Mouse (Mus musculus) liver, embryonic 16.5 days (tissue): ENCODE data around the gene Hsd11b1. TPM values are rescaled to one million over a fixed set of nuclear protein-coding genes. Genes with fewer than 3 reads are reported as not detected.

Source experiments
- ATAC-seq: fragments of 200-750 bp; cut with Nextera tagmentation; 2 replicates; pipeline ENCODE4 v1.8.0; 2017; ENCODE audit warnings: low read depth, mild to moderate bottlenecking, moderate number of reproducible peaks, moderate library complexity
- H3K27ac ChIP-seq: fragments of 300-500 bp; sonication (generic); 2 replicates; pipeline ENCODE4 v1.5.1; 2014; ENCODE audit warnings: mild to moderate bottlenecking, low read length
- H3K27me3 ChIP-seq: fragments of 300-500 bp; sonication (generic); 2 replicates; pipeline ENCODE4 v1.6.1; 2014; ENCODE audit warnings: low read depth, low read length, mixed read lengths; ENCODE audit not compliant: control insufficient read depth, insufficient read depth
- H3K36me3 ChIP-seq: fragments of 300-500 bp; sonication (generic); 2 replicates; pipeline ENCODE4 v1.6.1; 2014; ENCODE audit warnings: mild to moderate bottlenecking; ENCODE audit not compliant: control insufficient read depth, insufficient read depth
- H3K4me1 ChIP-seq: fragments of 300-500 bp; sonication (generic); 2 replicates; pipeline ENCODE4 v1.6.1; 2014; ENCODE audit warnings: low read depth, low read length, mixed read lengths; ENCODE audit not compliant: control insufficient read depth
- H3K4me2 ChIP-seq: fragments of 300-500 bp; sonication (generic); 2 replicates; pipeline ENCODE4 v1.6.1; 2014; ENCODE audit warnings: low read depth, low read length, mixed read lengths
- H3K4me3 ChIP-seq: fragments of 300-500 bp; sonication (generic); 2 replicates; pipeline ENCODE4 v1.5.1; 2014; ENCODE audit warnings: low read depth, mild to moderate bottlenecking, low read length
- H3K9ac ChIP-seq: fragments of 300-500 bp; sonication (generic); 2 replicates; pipeline ENCODE4 v1.6.1; 2014; ENCODE audit warnings: low read depth, low read length
- H3K9me3 ChIP-seq: fragments of 300-500 bp; sonication (generic); replicated peaks from 2 replicates; pipeline ENCODE4 v1.6.1; 2016; ENCODE audit warnings: low read length; ENCODE audit not compliant: control insufficient read depth
- WGBS: fragments of 180-500 bp; shearing (Covaris S2); extraction: QIAGEN DNeasy Blood & Tissue Kit; methylation state at CpG from one replicate; pipeline ENCODE4 v1.1.7; 2014; ENCODE audit not compliant: insufficient replicate concordance; 5-methylcytosine and 5-hydroxymethylcytosine counted together
- polyA plus RNA-seq: library from polyadenylated mRNA; unstranded; fragments of >200 nt; fragmentation: Nextera tagmentation; extraction: Ambion mirVana; gene quantifications from 2 replicates; pipeline ENCODE4 v1.2.1, GENCODE M21; 2015

The Hsd11b1 gene
- polyA plus RNA-seq, 1 experiment from 2014 or later: 40.3 TPM

DNA sequence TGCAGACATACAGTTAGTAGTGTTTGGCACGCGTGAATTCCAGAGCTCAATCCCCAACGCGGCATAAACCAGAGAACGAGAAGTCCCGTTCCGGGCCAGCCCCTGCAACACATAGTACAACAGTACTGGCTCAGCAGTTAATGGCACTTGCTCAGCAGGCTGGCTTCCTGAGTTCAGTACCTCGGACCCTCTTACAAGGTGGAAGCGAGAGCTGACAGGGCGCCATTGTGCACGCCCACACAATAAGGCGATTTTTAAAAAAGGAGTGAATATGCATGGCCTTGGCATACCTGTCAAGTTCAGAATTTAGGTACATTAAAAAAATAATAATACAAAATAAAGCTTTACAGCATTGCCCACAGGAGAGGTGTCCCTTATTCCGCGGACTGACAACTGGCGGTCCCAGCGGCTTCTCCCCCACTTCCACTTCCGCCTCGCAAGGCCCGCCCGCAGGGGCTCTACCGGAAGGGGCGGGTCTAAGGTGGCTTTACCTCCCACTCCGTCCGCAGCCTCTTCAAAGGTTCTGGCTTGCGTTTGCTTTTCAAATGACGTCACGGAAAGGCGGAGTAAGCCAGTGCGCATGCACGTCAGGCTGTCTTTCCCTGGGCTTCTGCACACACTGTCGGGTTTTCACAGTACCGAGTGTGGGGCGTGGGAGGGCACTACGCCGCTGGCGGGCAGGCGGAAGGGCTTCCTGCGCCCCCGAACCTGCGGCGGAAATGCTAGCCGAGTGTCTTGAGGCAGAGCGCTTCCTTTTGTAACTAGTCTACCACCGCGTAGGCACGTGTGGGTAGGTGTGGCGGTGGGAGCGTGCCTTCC is 90.7 kb downstream of the Hsd11b1 start:
- H3K9me3 ChIP-seq: no peaks in the 10 kb centered on the region
- H3K36me3 ChIP-seq: no peaks in the 10 kb centered on the region
- H3K27ac ChIP-seq: peak overlapping the region; percentile 81
- H3K4me1 ChIP-seq: peaks cover 24% of the 10 kb centered on the region
- H3K4me2 ChIP-seq: peak overlapping the region; percentile 79
- H3K4me3 ChIP-seq: peak overlapping the region; percentile 81
- H3K9ac ChIP-seq: peak overlapping the region; percentile 81
- whole genome bisulfite sequencing: under 1% methylated on average over 48 of the region's 48 CpGs
- H3K27me3 ChIP-seq: no peaks in the 10 kb centered on the region
- ATAC-seq: peak; percentile 98

Other genes with a start within 250 kb of the Hsd11b1 start
- 4.8 and 5.4 TPM in 2 replicates for gene Syt14, start 228.3 kb downstream of the Hsd11b1 start, polyA plus RNA-seq
- gene Diexf, start 133.8 kb downstream of the Hsd11b1 start, polyA plus RNA-seq: 2.6 and 3.1 TPM in 2 replicates
- 2.9 and 3.8 TPM in 2 replicates for gene Irf6, start 111.0 kb downstream of the Hsd11b1 start, polyA plus RNA-seq
- gene A130010J15Rik, start 96.0 kb downstream of the Hsd11b1 start, polyA plus RNA-seq: 4.0 and 4.1 TPM in 2 replicates
- 8.3 and 9.4 TPM in 2 replicates for gene Traf3ip3, start 62.4 kb downstream of the Hsd11b1 start, polyA plus RNA-seq
- gene Lamb3, start 56.4 kb downstream of the Hsd11b1 start, polyA plus RNA-seq: 0.41 and 1.2 TPM in 2 replicates
- gene G0s2, start 9.1 kb upstream of the Hsd11b1 start, polyA plus RNA-seq: 179 and 180 TPM in 2 replicates
- 0.23 and 0.33 TPM in 2 replicates for gene Camk1g, start 106.2 kb upstream of the Hsd11b1 start, polyA plus RNA-seq